Mouse (Mus musculus): ENCODE measurements at regions not wholly inside any gene's neighbourhood (a gene's known extent, or its start where the extent isn't known, plus 50 kb on each side); places are given as distances from the start of the nearest gene placed in this dataset.
"Not testable (repeated sequence)": the region's sequence is repeated elsewhere in the genome, so short reads cannot be mapped to it uniquely, and the experiment has no call there.

GRCm38 (mm10) chr3:7811301-7811700, 1191.1 kb upstream of the 1700008P02Rik start:
- not testable (repeated sequence) for DNase-seq (ENCODE audit: low read depth)

GRCm38 (mm10) chr3:7805121-7805520, 1184.9 kb upstream of the 1700008P02Rik start:
- not testable (repeated sequence) for DNase-seq (ENCODE audit: low read depth)

DNA sequence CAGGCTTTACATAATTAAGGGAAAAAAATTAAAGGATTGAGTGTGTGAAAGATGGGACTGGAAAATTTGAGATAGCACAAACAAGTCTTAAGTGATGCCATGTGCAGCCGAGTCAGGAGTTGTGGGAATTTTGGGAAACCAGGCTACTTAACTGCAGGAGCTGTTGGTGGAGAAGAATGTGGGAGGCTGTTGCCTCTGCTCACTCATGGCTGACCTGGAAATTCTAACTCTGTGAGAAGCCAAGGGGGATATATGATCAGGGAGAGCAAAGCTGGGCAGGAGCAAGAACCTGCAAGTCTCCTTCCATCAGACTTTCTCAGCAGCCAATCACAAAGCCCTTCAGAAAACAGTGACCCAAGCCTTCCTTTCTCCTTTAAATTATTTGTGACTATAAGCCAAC, 1184.0 kb upstream of the 1700008P02Rik start:
- DNase-seq (ENCODE audit: low read depth) = no peak
- TF ChIP-seq CTCF (IDR thresholded peaks at IDR 0.05; ENCODE audit: borderline replicate concordance, extremely low read depth, insufficient read depth, insufficient read length) (no peak), POLR2A (IDR thresholded peaks at IDR 0.05; ENCODE audit: borderline replicate concordance, extremely low read depth, insufficient read depth, insufficient read length, poor library complexity, severe bottlenecking) (no peak)

- DNase-seq (ENCODE audit: low read depth) = no peak
- TF ChIP-seq POLR2A (IDR thresholded peaks at IDR 0.05; ENCODE audit: borderline replicate concordance, extremely low read depth, insufficient read depth, insufficient read length, poor library complexity, severe bottlenecking) (no peak), CTCF (IDR thresholded peaks at IDR 0.05; ENCODE audit: borderline replicate concordance, extremely low read depth, insufficient read depth, insufficient read length) (no peak)
Observed at GRCm38 (mm10) chr3:7799486-7799885, 1179.2 kb upstream of the 1700008P02Rik start.

- TF ChIP-seq POLR2A (IDR thresholded peaks at IDR 0.05; ENCODE audit: borderline replicate concordance, extremely low read depth, insufficient read depth, insufficient read length, poor library complexity, severe bottlenecking) (no peak), CTCF (IDR thresholded peaks at IDR 0.05; ENCODE audit: borderline replicate concordance, extremely low read depth, insufficient read depth, insufficient read length) (no peak)
- DNase-seq (ENCODE audit: low read depth) = peak; percentile 24
Observed at GRCm38 (mm10) chr3:7787665-7788064, 1167.4 kb upstream of the 1700008P02Rik start.

GRCm38 (mm10) chr3:7785096-7785495, 1164.9 kb upstream of the 1700008P02Rik start:
- TF ChIP-seq POLR2A (IDR thresholded peaks at IDR 0.05; ENCODE audit: borderline replicate concordance, extremely low read depth, insufficient read depth, insufficient read length, poor library complexity, severe bottlenecking) (no peak), CTCF (IDR thresholded peaks at IDR 0.05; ENCODE audit: borderline replicate concordance, extremely low read depth, insufficient read depth, insufficient read length) (no peak)
- no peak for DNase-seq (ENCODE audit: low read depth)

DNA sequence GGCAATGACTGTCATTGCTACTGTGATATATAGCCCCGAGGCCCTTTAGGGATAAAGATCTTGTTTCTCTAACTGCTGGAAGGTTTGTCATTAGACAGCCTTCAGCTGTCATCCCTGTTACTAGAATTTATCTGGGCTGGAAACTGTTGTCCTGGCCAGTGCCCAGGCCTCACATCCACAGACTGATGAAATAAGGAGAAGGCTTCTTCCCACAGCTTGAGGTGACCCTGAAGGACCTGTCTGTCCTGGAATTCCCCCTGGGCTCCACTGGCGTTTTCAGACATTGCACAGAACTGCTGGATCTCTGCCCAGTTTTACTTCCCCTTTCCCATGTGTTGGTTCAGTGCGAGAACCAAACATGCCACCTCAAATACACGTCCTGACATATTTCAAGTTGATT, 1135.2 kb upstream of the 1700008P02Rik start:
- DNase-seq (ENCODE audit: low read depth) = peak; percentile 4
- TF ChIP-seq CTCF (IDR thresholded peaks at IDR 0.05; ENCODE audit: borderline replicate concordance, extremely low read depth, insufficient read depth, insufficient read length) (no peak), POLR2A (IDR thresholded peaks at IDR 0.05; ENCODE audit: borderline replicate concordance, extremely low read depth, insufficient read depth, insufficient read length, poor library complexity, severe bottlenecking) (no peak)

DNA sequence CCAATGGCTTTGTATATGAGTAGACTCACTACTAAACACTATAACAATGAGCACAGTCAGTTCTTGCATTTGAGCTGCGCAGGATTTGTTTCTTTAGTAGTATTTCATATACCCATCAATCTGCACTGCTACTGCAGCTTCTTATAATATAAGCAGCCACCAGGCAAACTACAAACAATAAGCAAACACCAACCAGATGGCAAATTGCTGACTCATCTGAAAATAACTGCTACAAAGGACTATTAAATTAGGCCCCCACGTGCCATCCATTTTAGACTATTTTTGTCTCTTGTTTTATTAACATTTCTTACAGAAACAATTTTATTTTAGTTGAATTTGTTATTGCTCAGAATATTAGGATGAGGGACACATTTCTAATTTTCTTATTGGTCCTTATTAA, 1093.5 kb upstream of the 1700008P02Rik start:
- TF ChIP-seq POLR2A (IDR thresholded peaks at IDR 0.05; ENCODE audit: borderline replicate concordance, extremely low read depth, insufficient read depth, insufficient read length, poor library complexity, severe bottlenecking) (no peak), CTCF (IDR thresholded peaks at IDR 0.05; ENCODE audit: borderline replicate concordance, extremely low read depth, insufficient read depth, insufficient read length) (no peak)
- peak; percentile 13 for DNase-seq (ENCODE audit: low read depth)

DNA sequence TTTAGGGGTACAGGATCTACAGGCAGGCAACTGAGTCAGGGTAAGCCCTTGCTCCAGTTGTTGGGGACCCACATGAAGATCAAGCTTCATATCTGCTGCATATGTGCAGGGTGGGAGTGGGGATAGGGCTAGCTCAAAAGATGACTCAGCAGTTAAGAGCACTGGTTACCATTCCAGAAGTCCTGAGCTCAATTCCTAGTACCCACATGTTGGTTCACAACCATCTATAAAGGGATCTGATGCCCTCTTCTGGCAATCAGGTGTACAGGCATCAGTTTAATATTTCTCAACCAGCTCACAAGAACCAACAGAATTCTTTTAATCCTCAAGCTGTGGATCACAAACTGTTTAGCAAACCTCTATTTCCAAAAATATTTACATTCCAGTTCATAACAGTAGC, 1092.9 kb upstream of the 1700008P02Rik start:
- TF ChIP-seq CTCF (IDR thresholded peaks at IDR 0.05; ENCODE audit: borderline replicate concordance, extremely low read depth, insufficient read depth, insufficient read length) = no peak

GRCm38 (mm10) chr3:7712466-7712865, 1092.2 kb upstream of the 1700008P02Rik start:
- TF ChIP-seq CTCF (IDR thresholded peaks at IDR 0.05; ENCODE audit: borderline replicate concordance, extremely low read depth, insufficient read depth, insufficient read length) (no peak), POLR2A (IDR thresholded peaks at IDR 0.05; ENCODE audit: borderline replicate concordance, extremely low read depth, insufficient read depth, insufficient read length, poor library complexity, severe bottlenecking) (no peak)
- no peak for DNase-seq (ENCODE audit: low read depth)

More for the DNA sequence above, 1092.9 kb upstream of the 1700008P02Rik start:
- DNase-seq (ENCODE audit: low read depth) = no peak

DNA sequence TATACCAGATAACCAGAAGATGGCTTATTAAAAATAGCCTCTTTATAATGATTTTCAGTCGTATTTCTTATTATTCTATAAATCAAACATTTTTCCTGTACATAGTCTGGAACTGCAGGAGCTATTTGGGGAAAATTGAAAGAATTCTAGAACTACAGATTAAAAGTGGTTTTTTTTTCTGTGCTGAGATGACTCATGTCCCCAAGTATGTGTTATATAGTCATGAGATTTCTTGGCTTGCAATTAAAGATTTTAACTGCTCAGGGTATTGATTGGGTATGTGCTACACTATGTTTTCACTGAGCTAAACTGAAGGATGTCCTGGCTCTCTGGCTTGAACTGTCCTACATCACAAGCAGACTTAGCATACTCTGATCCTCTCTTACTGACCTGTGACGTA, 1088.4 kb upstream of the 1700008P02Rik start:
- no peak for TF ChIP-seq CTCF (IDR thresholded peaks at IDR 0.05; ENCODE audit: borderline replicate concordance, extremely low read depth, insufficient read depth, insufficient read length)
- DNase-seq (ENCODE audit: low read depth) = no peak

GRCm38 (mm10) chr3:7683536-7683935, 1063.3 kb upstream of the 1700008P02Rik start:
- TF ChIP-seq CTCF (IDR thresholded peaks at IDR 0.05; ENCODE audit: borderline replicate concordance, extremely low read depth, insufficient read depth, insufficient read length) (no peak), POLR2A (IDR thresholded peaks at IDR 0.05; ENCODE audit: borderline replicate concordance, extremely low read depth, insufficient read depth, insufficient read length, poor library complexity, severe bottlenecking) (no peak)
- no peak for DNase-seq (ENCODE audit: low read depth)

GRCm38 (mm10) chr3:7682816-7683215, 1062.6 kb upstream of the 1700008P02Rik start:
- not testable (repeated sequence) for DNase-seq (ENCODE audit: low read depth)

DNA sequence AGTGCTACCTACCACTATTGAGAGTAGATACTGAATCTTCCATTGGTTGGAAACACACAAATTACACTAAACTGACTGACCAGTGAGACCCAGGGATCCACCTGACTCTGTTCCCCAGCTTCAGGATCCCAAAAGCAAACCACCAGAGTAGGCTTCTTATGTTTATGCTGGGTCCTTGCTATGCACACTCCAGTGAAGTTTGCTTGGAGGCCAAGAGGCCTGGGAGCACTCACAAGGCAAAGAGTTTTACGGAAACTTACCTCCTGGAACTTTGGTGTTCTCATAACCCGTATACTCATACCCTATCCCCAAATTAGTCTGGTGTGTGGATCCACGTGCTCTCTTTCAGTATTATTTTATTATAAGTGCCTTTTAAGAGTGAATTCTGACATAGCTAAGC, 1062.1 kb upstream of the 1700008P02Rik start:
- TF ChIP-seq POLR2A (IDR thresholded peaks at IDR 0.05; ENCODE audit: borderline replicate concordance, extremely low read depth, insufficient read depth, insufficient read length, poor library complexity, severe bottlenecking) (no peak), CTCF (IDR thresholded peaks at IDR 0.05; ENCODE audit: borderline replicate concordance, extremely low read depth, insufficient read depth, insufficient read length) (no peak)
- no peak for DNase-seq (ENCODE audit: low read depth)

Measured in brain, embryonic 14.5 days (tissue).